Mouse (Mus musculus) regulatory T cell (primary cell): ENCODE data around the gene Gm10944.

ENCODE experiments used
- in situ Hi-C: fragments of 300-600 bp; cut with MboI, MseI; formaldehyde crosslinking; loops from one replicate; pipeline ENCODE4 v1.15.1; 2025; ENCODE audit warnings: high pct_unique_total_duplicates

Gm10944 gene

DNA sequence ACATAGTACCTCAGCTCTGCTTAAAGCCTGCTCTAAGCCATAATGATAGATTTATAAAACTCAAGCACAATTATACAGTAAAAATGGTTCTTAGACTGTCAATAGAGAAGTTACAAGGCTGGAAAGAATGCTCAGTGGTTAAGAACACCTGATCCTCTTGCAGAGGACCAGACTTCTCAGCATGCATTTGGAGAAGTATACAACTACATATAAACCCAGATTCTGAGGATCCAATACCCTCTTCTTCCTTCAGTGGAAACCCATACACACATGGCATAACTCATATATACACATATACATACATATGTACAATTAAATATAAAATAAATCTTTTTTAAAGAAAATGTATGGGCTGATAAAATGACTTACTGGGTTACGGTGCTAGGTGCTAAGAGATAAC is at the start of gene Gm10944:
TSS of gene Gm10944 (plus strand) at position 301 of the 400 bp plus-strand sequence.
- in situ Hi-C loops: no loop called here

DNA sequence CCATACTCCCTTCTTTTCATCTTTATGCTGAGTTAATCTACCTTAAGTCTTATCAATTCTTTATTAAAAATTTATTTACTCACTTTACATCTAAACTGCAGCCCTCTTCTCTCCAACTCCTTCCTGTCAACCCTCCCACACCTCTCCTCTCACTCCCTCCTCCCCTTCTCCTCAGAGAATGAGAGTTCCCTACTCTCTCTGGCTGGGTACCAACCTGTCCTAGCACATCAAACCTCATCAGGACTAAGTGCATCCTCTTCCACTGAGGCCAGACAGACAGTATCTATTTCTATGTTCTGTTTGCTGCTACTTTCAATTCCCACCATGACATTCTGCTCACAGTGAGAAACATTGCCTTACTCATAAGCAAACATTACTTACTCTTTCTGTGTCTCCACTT is 25.2 kb upstream of the Gm10944 start:
- in situ Hi-C loops: no loop called here

- in situ Hi-C loops: no loop called here
Measured at GRCm38 (mm10) chr10:10656621-10657020, 24.5 kb upstream of the Gm10944 start.

GRCm38 (mm10) chr10:10659161-10659560 is 22.0 kb upstream of the Gm10944 start:
- in situ Hi-C loops: no loop called here

GRCm38 (mm10) chr10:10659976-10660375 is 21.2 kb upstream of the Gm10944 start:
- in situ Hi-C loops: no loop called here

GRCm38 (mm10) chr10:10688907-10689667 is 7.9 kb downstream of the Gm10944 start:
- in situ Hi-C loops: no loop called here

DNA sequence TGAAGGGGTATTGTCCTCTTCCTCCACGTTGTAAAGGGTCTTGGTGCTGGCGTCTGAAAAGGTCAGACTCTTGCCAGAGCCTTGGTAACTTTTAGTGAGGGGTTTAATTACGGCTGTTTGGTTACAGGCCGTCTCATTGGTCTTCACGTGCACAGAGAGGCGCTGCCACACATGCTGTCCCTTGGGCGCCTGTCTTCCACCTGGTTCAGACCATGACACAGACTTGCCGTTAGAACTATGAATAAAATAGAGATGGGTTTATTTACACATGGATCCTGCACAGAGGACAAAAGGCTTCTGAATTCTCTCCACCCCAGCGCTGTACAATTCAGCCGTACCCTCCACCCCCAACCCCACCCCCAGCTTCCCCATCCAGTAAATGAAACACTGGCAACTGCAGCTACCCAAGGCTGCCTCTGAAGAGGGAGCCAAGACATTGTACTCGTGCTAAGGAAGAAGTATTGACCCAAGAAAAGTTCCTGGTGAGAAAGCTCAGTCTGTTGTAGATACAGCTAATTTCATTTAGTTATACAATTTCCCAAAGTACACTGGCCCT is 8.6 kb downstream of the Gm10944 start:
- in situ Hi-C loops: no loop called here

GRCm38 (mm10) chr10:10697497-10697896 is 16.3 kb downstream of the Gm10944 start:
- in situ Hi-C loops: no loop called here

- in situ Hi-C loops: no loop called here
Measured at GRCm38 (mm10) chr10:10700903-10701302, 19.8 kb downstream of the Gm10944 start.

DNA sequence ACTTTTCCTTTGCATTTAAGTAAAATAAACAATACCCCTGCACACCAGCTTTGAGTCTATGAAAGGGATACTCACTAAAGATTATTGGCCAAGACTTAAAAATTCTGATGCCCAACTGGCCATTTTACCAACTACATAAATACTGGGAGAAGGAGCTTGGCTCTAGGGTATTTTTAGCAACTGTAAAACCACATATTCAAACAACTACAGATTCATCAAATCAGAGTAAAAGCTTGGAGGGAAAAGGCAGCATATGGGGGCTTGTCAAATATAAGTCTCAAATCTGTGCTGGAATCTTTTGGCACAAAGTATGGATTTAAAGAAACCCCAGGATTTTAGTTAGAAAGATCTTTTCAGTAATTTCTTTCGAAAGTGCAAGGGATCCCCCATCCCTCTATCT is 20.2 kb downstream of the Gm10944 start:
- in situ Hi-C loops: no loop called here

DNA sequence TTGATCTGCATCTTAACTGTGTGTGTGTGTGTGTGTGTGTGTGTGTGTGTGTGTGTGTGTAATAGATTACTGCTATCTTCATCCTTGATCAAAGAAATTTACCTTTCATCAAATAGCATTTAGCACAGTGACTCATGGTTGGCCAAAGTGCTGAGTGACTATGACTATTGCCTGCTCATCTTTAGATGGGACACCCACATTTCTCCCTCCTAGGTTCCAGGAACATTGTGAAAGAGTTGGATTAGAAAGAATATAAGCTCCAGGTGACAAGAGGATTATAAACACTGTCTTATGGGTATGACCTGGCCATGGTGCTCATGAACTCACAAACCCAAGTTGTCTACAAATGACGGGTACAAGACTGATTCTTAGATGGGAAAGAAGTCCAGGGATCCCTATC is 26.9 kb downstream of the Gm10944 start:
- in situ Hi-C loops: no loop called here

DNA sequence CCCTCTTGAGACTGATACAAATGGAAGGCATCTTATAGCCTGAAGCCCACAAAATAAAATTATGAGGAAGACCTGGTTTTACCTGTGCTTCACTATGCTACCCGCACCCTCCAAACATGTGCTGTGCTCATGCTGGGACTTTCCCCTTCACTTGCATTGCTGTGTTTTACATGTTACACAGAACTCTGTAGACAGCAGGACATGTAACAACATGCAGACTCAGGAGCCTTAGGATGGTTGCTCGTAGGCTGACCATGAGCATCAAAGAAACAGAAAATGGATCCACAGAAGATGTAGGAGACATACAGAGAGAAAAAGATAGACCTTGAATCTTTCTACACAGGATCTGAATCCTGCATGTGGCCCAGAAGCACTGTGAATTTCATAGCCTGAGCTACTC is 29.2 kb downstream of the Gm10944 start:
- in situ Hi-C loops: no loop called here

DNA sequence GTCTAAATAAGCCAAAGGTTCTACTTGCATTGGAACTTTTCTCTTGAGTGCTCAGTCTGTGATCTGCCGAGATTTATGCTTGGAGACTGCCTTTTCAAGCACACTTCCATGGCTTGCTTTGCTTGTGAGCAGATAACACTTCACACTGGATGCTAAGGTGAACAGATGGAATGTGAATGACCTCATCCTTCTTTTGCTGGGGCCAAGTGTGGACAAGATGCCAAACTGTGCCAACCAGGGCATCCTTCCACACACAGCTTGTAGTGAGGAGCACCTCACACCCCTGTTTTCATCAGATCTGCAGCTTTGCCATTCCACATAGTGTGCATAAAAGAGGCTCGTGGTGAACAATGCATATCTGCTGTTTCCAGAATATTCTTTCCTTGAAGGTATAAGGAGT is 29.7 kb downstream of the Gm10944 start:
- in situ Hi-C loops: no loop called here

- in situ Hi-C loops: no loop called here
Measured at GRCm38 (mm10) chr10:10726501-10726900, 45.4 kb downstream of the Gm10944 start.
